Mouse (Mus musculus) midbrain, embryonic 11.5 days (tissue): ENCODE results near the gene Tbx6. TPM values are rescaled to one million over a fixed set of nuclear protein-coding genes. Genes with fewer than 3 reads are reported as not detected.

Experiments
- ATAC-seq: fragments of 200-750 bp; cut with Nextera tagmentation; 2 replicates; pipeline ENCODE4 v1.8.0; 2017; ENCODE audit warnings: moderate TSS enrichment, moderate library complexity; ENCODE audit not compliant: low FRiP score
- DNase-seq: peaks from one replicate; pipeline ENCODE4 v3.0.0; 2015; ENCODE audit warnings: low spot score; ENCODE audit errors: missing footprints
- H3K27ac ChIP-seq: fragments of 300-500 bp; sonication (generic); 2 replicates; pipeline ENCODE4 v1.5.1; 2014; ENCODE audit warnings: low read depth, low read length
- H3K27me3 ChIP-seq: fragments of 300-500 bp; sonication (generic); 2 replicates; pipeline ENCODE4 v1.6.1; 2014; ENCODE audit warnings: mild to moderate bottlenecking, low read length, moderate library complexity, mixed read lengths; ENCODE audit not compliant: control insufficient read depth, insufficient read depth
- H3K36me3 ChIP-seq: fragments of 300-500 bp; sonication (generic); 2 replicates; pipeline ENCODE4 v1.6.1; 2014; ENCODE audit warnings: mild to moderate bottlenecking, low read length, moderate library complexity, mixed read lengths; ENCODE audit not compliant: control insufficient read depth, insufficient read depth
- H3K4me1 ChIP-seq: fragments of 300-500 bp; sonication (generic); 2 replicates; pipeline ENCODE4 v1.6.1; 2014; ENCODE audit warnings: low read length; ENCODE audit not compliant: control insufficient read depth, insufficient read depth
- H3K4me2 ChIP-seq: fragments of 300-500 bp; sonication (generic); 2 replicates; pipeline ENCODE4 v1.6.1; 2014; ENCODE audit warnings: mild to moderate bottlenecking, moderate library complexity
- H3K4me3 ChIP-seq: fragments of 300-500 bp; sonication (generic); 2 replicates; pipeline ENCODE4 v1.5.1; 2014; ENCODE audit warnings: low read depth, low read length
- H3K9ac ChIP-seq: fragments of 300-500 bp; sonication (generic); 2 replicates; pipeline ENCODE4 v1.6.1; 2014; ENCODE audit warnings: low read length
- H3K9me3 ChIP-seq: fragments of 300-500 bp; sonication (generic); 2 replicates; pipeline ENCODE4 v1.6.1; 2016; ENCODE audit warnings: low read length; ENCODE audit not compliant: control insufficient read depth
- WGBS: fragments of 180-500 bp; shearing (Covaris S2); extraction: QIAGEN DNeasy Blood & Tissue Kit; methylation state at CpG from one replicate; pipeline ENCODE4 v1.1.7; 2014; 5-methylcytosine and 5-hydroxymethylcytosine counted together
- polyA plus RNA-seq: library from polyadenylated mRNA; unstranded; fragments of >200 nt; fragmentation: Nextera tagmentation; extraction: Ambion mirVana; gene quantifications from 2 replicates; pipeline ENCODE4 v1.2.1, GENCODE M21; 2014

Gene Tbx6
- polyA plus RNA-seq, 1 experiment from 2014 or later, result 0.20 TPM

GRCm38 (mm10) chr7:126831539-126831938 lies 50.3 kb downstream of the Tbx6 start, which contains the start of gene 4930451I11Rik:
Gene 4930451I11Rik (minus strand): TSS chr7:126831639.
- peak within 1 kb of the TSS; percentile 28 for H3K9ac ChIP-seq
- H3K9me3 ChIP-seq, result no peaks in the 10 kb centered on the region
- H3K27me3 ChIP-seq, result no peaks in the 10 kb centered on the region
- no peak; the same call in 1 of the 2 replicates for ATAC-seq
- H3K4me2 ChIP-seq, result peak within 1 kb of the TSS; percentile 47
- H3K36me3 ChIP-seq, result no peaks in the 10 kb centered on the region
- H3K4me3 ChIP-seq, result peak within 1 kb of the TSS; percentile 33
- no peak for DNase-seq
- no peak within 1 kb of the TSS for H3K27ac ChIP-seq
- no peaks in the 10 kb centered on the region; the same call in none of the 2 replicates for H3K4me1 ChIP-seq
- 66% methylated on average over 5 of the region's 5 CpGs for WGBS

DNA sequence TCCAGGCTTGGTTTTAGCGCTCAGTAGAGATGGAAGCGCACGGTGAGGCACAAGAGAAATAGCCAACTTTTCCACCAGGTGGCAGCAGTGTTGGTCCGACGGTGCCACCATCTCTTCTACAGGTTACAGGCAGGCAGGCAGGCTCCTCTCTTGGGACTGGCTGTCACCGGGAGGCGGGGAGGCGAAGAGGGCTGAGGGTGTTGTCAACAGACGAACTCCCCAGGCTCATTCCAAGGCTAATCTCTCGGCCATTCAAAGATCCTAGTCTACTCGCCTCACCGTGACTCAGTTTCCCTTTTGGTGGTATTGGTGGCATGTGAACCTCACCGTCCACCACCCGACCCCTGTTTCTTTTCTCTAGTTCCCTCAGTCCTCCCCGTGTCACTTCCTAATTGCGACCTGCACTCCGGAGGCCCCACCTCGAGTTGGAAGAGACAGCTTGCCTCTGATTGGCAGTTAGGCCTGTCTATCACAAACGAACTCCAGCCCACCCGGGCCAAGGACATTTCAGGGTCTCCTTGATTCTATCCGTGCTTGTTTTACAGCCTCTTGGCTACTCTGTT lies 50.8 kb downstream of the Tbx6 start:
- Histone ChIP-seq H3K27me3 (no peaks in the 10 kb centered on the region), H3K27ac (no peak overlapping the region), H3K4me2 (peak overlapping the region; percentile 47), H3K36me3 (no peaks in the 10 kb centered on the region), H3K9me3 (no peaks in the 10 kb centered on the region), H3K9ac (peak overlapping the region; percentile 28), H3K4me1 (no peaks in the 10 kb centered on the region; the same call in none of the 2 replicates), H3K4me3 (peak overlapping the region; percentile 33)
- DNase-seq, result peak; percentile 98
- peak; percentile 91 for ATAC-seq
- WGBS, result 1% methylated on average over 21 of the region's 21 CpGs

DNA sequence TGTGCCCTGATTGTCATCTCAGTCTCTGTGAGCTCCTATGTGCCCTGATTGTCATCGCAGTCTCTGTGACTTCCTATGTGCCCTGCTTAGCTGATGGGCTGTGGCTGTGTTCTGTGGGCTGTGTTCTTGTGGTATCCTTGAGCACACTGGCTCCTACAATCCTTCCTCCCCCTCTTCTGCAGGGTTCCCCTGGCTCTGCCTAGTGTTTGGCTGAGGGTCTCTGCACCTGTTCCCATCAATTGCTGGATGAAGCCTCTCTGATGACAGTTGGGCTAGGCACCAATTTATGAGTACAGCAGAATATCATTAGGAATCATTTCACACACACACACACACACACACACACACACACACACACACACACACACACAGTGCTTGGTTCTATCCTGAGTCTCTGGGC lies 52.0 kb downstream of the Tbx6 start:
- Histone ChIP-seq H3K9me3 (no peaks in the 10 kb centered on the region), H3K27ac (no peak overlapping the region), H3K36me3 (no peaks in the 10 kb centered on the region), H3K4me2 (no peak overlapping the region), H3K27me3 (no peaks in the 10 kb centered on the region), H3K4me1 (no peaks in the 10 kb centered on the region; the same call in none of the 2 replicates), H3K4me3 (no peak overlapping the region), H3K9ac (no peak overlapping the region)
- ATAC-seq (no peak), DNase-seq (no peak)
- WGBS, result 88% methylated on average over 1 of the region's 1 CpGs

Other genes with a start within 250 kb of the Tbx6 start
- 189 and 198 TPM in 2 replicates for gene Eif3c, start 215.1 kb upstream of the Tbx6 start, polyA plus RNA-seq
- 0.46 and 0.57 TPM in 2 replicates for gene Apobr, start 196.5 kb upstream of the Tbx6 start, polyA plus RNA-seq
- 22.4 and 23.4 TPM in 2 replicates for gene Cln3, start 195.7 kb upstream of the Tbx6 start, polyA plus RNA-seq
- gene Il27, start 186.5 kb upstream of the Tbx6 start, polyA plus RNA-seq, result not detected in 2 replicates
- gene Nupr1, start 150.6 kb upstream of the Tbx6 start, polyA plus RNA-seq, result 2.8 and 3.4 TPM in 2 replicates
- 44.4 and 49.4 TPM in 2 replicates for gene Sgf29, start 132.2 kb upstream of the Tbx6 start, polyA plus RNA-seq
- 0.10 and 0.69 TPM in 2 replicates for gene Sult1a1, start 105.1 kb upstream of the Tbx6 start, polyA plus RNA-seq
- gene Bola2, start 86.1 kb upstream of the Tbx6 start, polyA plus RNA-seq, result 158 and 180 TPM in 2 replicates
- 10.2 and 10.3 TPM in 2 replicates for gene Slx1b, start 85.7 kb upstream of the Tbx6 start, polyA plus RNA-seq
- 46.2 TPM in 2 replicates for gene Coro1a, start 73.7 kb upstream of the Tbx6 start, polyA plus RNA-seq
- 41.0 and 45.2 TPM in 2 replicates for gene Mapk3, start 21.9 kb upstream of the Tbx6 start, polyA plus RNA-seq
- gene Gdpd3, start 15.1 kb upstream of the Tbx6 start, polyA plus RNA-seq, result 0.57 and 0.86 TPM in 2 replicates
- gene Ypel3, start 4.5 kb upstream of the Tbx6 start, polyA plus RNA-seq, result 87.8 and 91.5 TPM in 2 replicates
- gene Ppp4c, start 11.0 kb downstream of the Tbx6 start, polyA plus RNA-seq, result 335 and 336 TPM in 2 replicates
- 10.5 and 11.1 TPM in 2 replicates for gene Fam57b, start 16.2 kb downstream of the Tbx6 start, polyA plus RNA-seq
- gene 4930451I11Rik, start 50.2 kb downstream of the Tbx6 start, polyA plus RNA-seq, result not detected in 2 replicates
- gene Doc2a, start 65.9 kb downstream of the Tbx6 start, polyA plus RNA-seq, result 4.1 and 4.8 TPM in 2 replicates
- gene Hirip3, start 80.5 kb downstream of the Tbx6 start, polyA plus RNA-seq, result 23.8 and 28.4 TPM in 2 replicates
- 92.6 and 99.7 TPM in 2 replicates for gene Ino80e, start 80.9 kb downstream of the Tbx6 start, polyA plus RNA-seq
- 25.7 and 27.2 TPM in 2 replicates for gene Taok2, start 103.2 kb downstream of the Tbx6 start, polyA plus RNA-seq
- 25.6 and 26.5 TPM in 2 replicates for gene Tmem219, start 141.4 kb downstream of the Tbx6 start, polyA plus RNA-seq
- 26.5 and 26.8 TPM in 2 replicates for gene Kctd13, start 147.4 kb downstream of the Tbx6 start, polyA plus RNA-seq
- 1.2 and 1.5 TPM in 2 replicates for gene Asphd1, start 168.1 kb downstream of the Tbx6 start, polyA plus RNA-seq
- 7.8 and 9.9 TPM in 2 replicates for gene Sez6l2, start 169.1 kb downstream of the Tbx6 start, polyA plus RNA-seq
- 66.4 and 67.4 TPM in 2 replicates for gene Cdipt, start 194.4 kb downstream of the Tbx6 start, polyA plus RNA-seq
- 1.3 and 1.4 TPM in 2 replicates for gene Cdiptos, start 194.6 kb downstream of the Tbx6 start, polyA plus RNA-seq
- gene Mvp, start 233.1 kb downstream of the Tbx6 start, polyA plus RNA-seq, result 2.8 and 3.0 TPM in 2 replicates
- gene Pagr1b, start 235.0 kb downstream of the Tbx6 start, polyA plus RNA-seq, result not detected in 2 replicates
- 59.0 and 70.6 TPM in 2 replicates for gene Pagr1a, start 235.9 kb downstream of the Tbx6 start, polyA plus RNA-seq
- gene Gm42742, start 239.6 kb downstream of the Tbx6 start, polyA plus RNA-seq, result 58.8 and 68.8 TPM in 2 replicates
- gene Prrt2, start 239.7 kb downstream of the Tbx6 start, polyA plus RNA-seq, result 2.6 and 4.0 TPM in 2 replicates
- gene Maz, start 245.6 kb downstream of the Tbx6 start, polyA plus RNA-seq, result 64.3 and 80.7 TPM in 2 replicates